Mouse (Mus musculus) G1E (cell line): Measurements from ENCODE around the gene Plxdc2. TPM values are rescaled to one million over a fixed set of nuclear protein-coding genes. Genes with fewer than 3 reads are reported as not detected.

Experiments
- ATAC-seq: 2 replicates; pipeline ENCODE4 v1.8.0; 2016; ENCODE audit warnings: mild to moderate bottlenecking; ENCODE audit not compliant: insufficient number of reproducible peaks, poor library complexity, low FRiP score, severe bottlenecking; ENCODE audit errors: extremely low read depth
- DNase-seq: peaks from one replicate; pipeline ENCODE4 v3.0.0; 2012; ENCODE audit warnings: low spot score
- H3K27me3 ChIP-seq: 2 replicates; pipeline ENCODE4 v1.6.1; 2012; ENCODE audit warnings: mild to moderate bottlenecking, low read length, inconsistent platforms; ENCODE audit not compliant: insufficient read depth
- H3K36me3 ChIP-seq: replicated peaks from 2 replicates; pipeline ENCODE3; 2012; ENCODE audit warnings: mild to moderate bottlenecking, inconsistent platforms
- H3K4me1 ChIP-seq: 2 replicates; pipeline ENCODE4 v1.6.1; 2012; ENCODE audit warnings: low read depth, low read length, inconsistent platforms, mixed read lengths; ENCODE audit not compliant: insufficient read depth
- H3K4me3 ChIP-seq: 2 replicates; pipeline ENCODE4 v1.5.1; 2012; ENCODE audit warnings: low read depth, mild to moderate bottlenecking, inconsistent platforms, low read length, moderate library complexity, mixed read lengths
- H3K9me3 ChIP-seq: replicated peaks from 2 replicates; pipeline ENCODE4 v1.6.1; 2012; ENCODE audit warnings: inconsistent platforms
- CTCF ChIP-seq: IDR thresholded peaks from 2 replicates; pipeline ENCODE4 v1.5.1; 2012; ENCODE audit warnings: low read depth, low read length, inconsistent platforms, mixed read lengths
- GATA1 ChIP-seq: IDR thresholded peaks from 2 replicates; pipeline ENCODE4 v1.6.1; 2012; ENCODE audit warnings: borderline replicate concordance, low read length, inconsistent platforms, mixed read lengths
- GATA2 ChIP-seq: IDR thresholded peaks from 2 replicates; pipeline ENCODE4 v1.6.1; 2012; ENCODE audit warnings: low read depth, low read length, inconsistent platforms, borderline replicate concordance
- POLR2AphosphoS5 ChIP-seq: IDR thresholded peaks from 2 replicates; pipeline ENCODE4 v1.6.1; 2012; ENCODE audit warnings: low read depth, low read length, inconsistent platforms; ENCODE audit not compliant: insufficient replicate concordance
- TAL1 ChIP-seq: conservative IDR thresholded peaks from 2 replicates; pipeline ENCODE4 v1.6.1; 2012; ENCODE audit warnings: low read depth, low read length, inconsistent platforms, mixed read lengths
- polyA plus RNA-seq: library from polyadenylated mRNA; stranded (reverse); fragments of >175 nt; gene quantifications from 2 replicates; pipeline ENCODE4 v1.2.3, GENCODE M21; 2012
- total RNA-seq, 2 experiments: library from RNA; stranded (forward) in 1 of 2; stranded (reverse) in 1 of 2; fragments of 200-1000 nt in 1 of 2; fragments of >200 nt in 1 of 2; fragmentation: Nextera tagmentation in 1 of 2; gene quantifications; 2 replicates each; pipeline ENCODE4 v1.2.3; 2014 to 2017

The Plxdc2 gene
- total and polyA plus RNA-seq, 3 experiments = 0.05 TPM; not detected in 2

DNA sequence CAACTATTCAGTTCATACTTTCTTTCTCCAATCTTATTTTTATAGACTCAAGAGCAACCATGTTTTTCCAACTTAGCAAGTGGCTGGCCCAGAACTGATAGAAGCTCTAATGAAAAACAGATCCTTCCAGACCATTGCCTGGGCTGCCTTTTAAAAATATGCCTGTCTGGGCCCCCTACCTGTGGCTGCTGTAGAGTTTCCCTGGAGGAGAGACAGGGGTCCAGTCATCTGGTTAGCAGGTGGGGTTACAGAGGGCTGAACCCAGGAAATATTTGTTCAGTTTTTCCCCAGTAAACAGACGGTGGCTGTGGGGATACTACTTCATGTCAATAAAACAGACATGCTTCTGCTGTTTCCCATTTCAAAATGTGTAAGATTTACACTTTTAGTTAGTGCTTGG lies 222.0 kb downstream of the Plxdc2 start:
- no peak for DNase-seq
- no peak for TF ChIP-seq POLR2AphosphoS5
- TF ChIP-seq GATA2 = no peak
- no peak for TF ChIP-seq TAL1
- no peak for TF ChIP-seq CTCF
- H3K9me3 ChIP-seq = no peaks in the 10 kb centered on the region
- H3K4me1 ChIP-seq = no peaks in the 10 kb centered on the region
- H3K4me3 ChIP-seq = no peak overlapping the region
- no peak for ATAC-seq
- H3K27me3 ChIP-seq = no peaks in the 10 kb centered on the region
- no peaks in the 10 kb centered on the region for H3K36me3 ChIP-seq

DNA sequence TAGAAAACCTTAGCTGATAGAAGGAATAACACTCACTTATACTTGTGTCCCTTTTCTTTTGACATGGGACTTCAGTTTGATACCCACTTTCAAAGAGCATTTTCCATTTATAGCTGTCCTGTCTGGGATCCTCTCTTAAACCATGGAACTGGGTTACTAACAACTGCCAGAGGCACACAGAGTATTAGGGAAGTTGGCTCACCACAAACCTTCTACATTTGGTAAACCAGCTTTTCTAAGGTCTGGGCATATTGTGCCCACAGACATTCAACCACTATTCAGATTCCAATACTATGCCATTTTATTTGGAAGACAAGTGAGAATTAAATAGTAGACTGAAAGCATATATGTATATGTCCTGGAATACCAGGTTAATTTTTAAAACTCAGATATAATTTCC lies 232.4 kb downstream of the Plxdc2 start:
- no peak for ATAC-seq
- H3K9me3 ChIP-seq = no peaks in the 10 kb centered on the region
- no peak overlapping the region for H3K4me3 ChIP-seq
- no peaks in the 10 kb centered on the region for H3K27me3 ChIP-seq
- no peaks in the 10 kb centered on the region for H3K36me3 ChIP-seq
- DNase-seq = no peak
- no peaks in the 10 kb centered on the region for H3K4me1 ChIP-seq
- no peak for TF ChIP-seq CTCF
- TF ChIP-seq GATA1 = no peak
- TF ChIP-seq TAL1 = no peak
- no peak for TF ChIP-seq POLR2AphosphoS5
- no peak for TF ChIP-seq GATA2

DNA sequence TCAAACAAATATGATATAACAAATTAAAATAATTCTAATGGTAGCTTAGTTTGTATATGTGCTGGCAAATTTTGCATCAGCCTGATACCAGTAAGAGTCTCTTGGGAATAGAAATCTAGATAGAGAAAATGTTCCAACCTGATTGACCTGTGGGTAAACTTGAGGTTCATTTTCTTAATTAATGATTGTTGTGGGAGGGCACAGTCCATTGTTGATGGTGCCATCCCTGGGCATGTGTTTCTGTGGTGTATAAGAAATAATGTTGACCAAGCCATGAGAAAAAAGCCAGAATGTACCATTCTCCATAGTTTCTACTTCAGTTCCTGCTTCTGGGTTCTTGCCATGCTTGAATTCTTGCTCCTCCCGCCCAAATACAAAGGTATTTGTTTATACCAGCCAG lies 239.3 kb downstream of the Plxdc2 start:
- Histone ChIP-seq H3K4me1 (no peaks in the 10 kb centered on the region), H3K9me3 (no peaks in the 10 kb centered on the region), H3K4me3 (no peak overlapping the region), H3K36me3 (no peaks in the 10 kb centered on the region), H3K27me3 (no peaks in the 10 kb centered on the region)
- ATAC-seq = no peak
- no peak for DNase-seq
- TF ChIP-seq GATA2 (no peak), TAL1 (no peak), GATA1 (no peak), CTCF (no peak), POLR2AphosphoS5 (no peak)

DNA sequence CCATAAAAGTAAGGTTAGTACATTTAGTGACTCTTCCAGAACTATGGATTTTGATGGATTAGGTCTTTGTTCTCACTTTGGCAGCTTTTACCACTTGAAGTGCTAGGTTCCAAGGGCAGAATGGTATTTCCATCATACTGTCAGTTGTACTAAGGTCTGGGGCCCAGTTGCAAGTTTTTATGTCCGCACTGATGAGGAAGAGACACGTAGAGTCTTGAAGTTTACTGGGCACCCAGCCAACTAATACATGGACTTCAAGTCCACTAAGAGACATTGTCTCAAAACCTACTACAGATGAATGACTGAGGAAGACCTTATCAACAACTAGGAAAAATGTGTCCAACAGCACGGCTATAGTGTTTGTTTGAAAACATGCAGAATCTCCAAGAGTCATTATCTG lies 242.1 kb downstream of the Plxdc2 start:
- TF ChIP-seq POLR2AphosphoS5 (no peak), CTCF (no peak), GATA1 (no peak)
- no peak overlapping the region for H3K4me3 ChIP-seq
- DNase-seq = no peak

DNA sequence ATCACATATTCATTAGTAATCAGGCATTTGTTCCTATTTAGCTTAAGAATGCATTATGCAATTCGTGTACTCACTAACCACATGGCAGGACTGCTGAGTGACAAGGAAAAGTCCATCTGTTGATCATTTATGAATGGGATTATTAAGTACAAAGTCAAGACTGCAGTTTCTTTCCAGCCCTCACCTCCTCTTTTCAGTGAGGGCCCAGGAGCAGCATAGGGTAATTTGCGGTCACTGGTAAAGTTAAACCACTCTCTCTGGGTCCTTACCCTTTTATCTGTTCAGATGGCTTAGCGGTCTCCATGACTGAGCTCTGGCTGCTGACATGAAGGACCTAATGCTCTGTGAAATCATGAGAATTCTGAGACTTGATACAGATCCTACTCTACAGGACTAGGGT lies 248.2 kb downstream of the Plxdc2 start:
- H3K36me3 ChIP-seq = no peaks in the 10 kb centered on the region
- H3K9me3 ChIP-seq = no peaks in the 10 kb centered on the region
- no peaks in the 10 kb centered on the region for H3K27me3 ChIP-seq
- DNase-seq = no peak
- ATAC-seq = no peak
- H3K4me1 ChIP-seq = no peaks in the 10 kb centered on the region
- TF ChIP-seq CTCF = no peak
- no peak for TF ChIP-seq GATA2
- no peak for TF ChIP-seq POLR2AphosphoS5
- TF ChIP-seq GATA1 = no peak
- no peak for TF ChIP-seq TAL1
- H3K4me3 ChIP-seq = no peak overlapping the region

More for the DNA sequence above, 242.1 kb downstream of the Plxdc2 start:
- no peaks in the 10 kb centered on the region for H3K9me3 ChIP-seq
- H3K27me3 ChIP-seq = no peaks in the 10 kb centered on the region
- H3K4me1 ChIP-seq = no peaks in the 10 kb centered on the region
- no peaks in the 10 kb centered on the region for H3K36me3 ChIP-seq
- no peak for ATAC-seq

DNA sequence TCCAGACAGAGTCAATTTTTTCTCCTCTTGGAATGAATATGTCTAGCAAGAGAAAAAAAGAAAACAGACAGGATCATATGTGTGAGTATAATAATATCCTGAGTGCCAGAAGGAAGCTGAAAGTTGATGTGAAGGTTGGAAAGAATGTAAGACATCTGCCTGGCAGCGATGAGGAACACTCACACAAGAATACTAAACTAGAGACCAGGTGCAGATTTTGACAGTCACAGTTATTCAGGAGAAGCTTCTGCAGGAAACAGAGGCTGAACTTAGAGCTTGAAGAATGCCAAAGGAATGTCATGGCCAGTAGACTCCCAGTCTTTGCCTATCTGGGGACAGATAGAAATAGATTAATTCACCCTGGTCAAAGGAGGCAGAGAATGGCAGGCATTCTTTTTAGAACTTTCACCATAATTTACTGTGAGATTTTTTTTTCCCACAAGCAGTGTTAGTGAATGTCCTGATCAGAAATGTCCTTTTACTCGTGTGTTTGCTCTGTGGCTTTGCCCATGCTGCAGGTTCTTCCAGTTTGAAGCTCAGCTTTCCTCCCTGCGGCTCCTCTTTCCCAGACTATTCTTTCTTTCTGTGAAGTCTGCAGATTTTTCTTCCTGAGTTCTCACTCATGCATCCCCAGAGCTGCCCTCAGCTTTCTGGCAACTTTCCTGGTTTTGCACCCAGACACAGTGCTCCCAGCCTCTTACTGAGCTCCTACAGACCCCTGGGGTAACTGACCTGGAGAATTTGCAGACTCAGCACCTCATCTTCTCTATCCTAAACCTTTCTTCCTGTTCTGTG lies 251.9 kb downstream of the Plxdc2 start:
- DNase-seq (no peak), ATAC-seq (no peak)
- no peak overlapping the region for H3K4me3 ChIP-seq
- no peaks in the 10 kb centered on the region for H3K4me1 ChIP-seq
- no peaks in the 10 kb centered on the region for H3K27me3 ChIP-seq
- H3K9me3 ChIP-seq = no peaks in the 10 kb centered on the region
- no peaks in the 10 kb centered on the region for H3K36me3 ChIP-seq
- TF ChIP-seq CTCF (no peak), POLR2AphosphoS5 (no peak), GATA2 (no peak), GATA1 (no peak), TAL1 (no peak)
